Mouse (Mus musculus): ENCODE data around the gene Fcgrt. TPM values are rescaled to one million over a fixed set of nuclear protein-coding genes. Genes with fewer than 3 reads are reported as not detected.

Gene Fcgrt
- polyA plus RNA-seq, 1 experiment from 2014 or later, result 16.1 TPM

- DNase-seq (ENCODE audit: low spot score, missing footprints) (no peak), ATAC-seq (ENCODE audit: low FRiP score) (no peak)
- Histone ChIP-seq H3K4me1 (ENCODE audit: control insufficient read depth, insufficient read depth, low read length) (peaks cover 3% of the 10 kb centered on the region; the same call in 1 of the 2 replicates), H3K4me2 (no peak overlapping the region), H3K9ac (ENCODE audit: low read length) (no peak overlapping the region), H3K36me3 (ENCODE audit: control insufficient read depth, insufficient read depth, low read length) (no peaks in the 10 kb centered on the region; the same call in 1 of the 2 replicates), H3K9me3 (ENCODE audit: control insufficient read depth, low read length) (no peaks in the 10 kb centered on the region), H3K27me3 (ENCODE audit: control insufficient read depth, insufficient read depth, low read length) (no peaks in the 10 kb centered on the region), H3K4me3 (ENCODE audit: low read depth, low read length) (no peak overlapping the region), H3K27ac (ENCODE audit: low read depth, low read length) (no peak overlapping the region)
- WGBS, result 87% methylated on average over 13 of the region's 13 CpGs
Observed at GRCm38 (mm10) chr7:45144368-45145174, 40.9 kb upstream of the Fcgrt start.

GRCm38 (mm10) chr7:45141914-45142313, 38.3 kb upstream of the Fcgrt start:
- WGBS, result 94% methylated on average over 5 of the region's 5 CpGs

GRCm38 (mm10) chr7:45141319-45141718, 37.7 kb upstream of the Fcgrt start:
- Histone ChIP-seq H3K27ac (ENCODE audit: low read depth, low read length) (no peak overlapping the region), H3K4me1 (ENCODE audit: control insufficient read depth, insufficient read depth, low read length) (no peaks in the 10 kb centered on the region), H3K9me3 (ENCODE audit: control insufficient read depth, low read length) (no peaks in the 10 kb centered on the region), H3K9ac (ENCODE audit: low read length) (no peak overlapping the region), H3K27me3 (ENCODE audit: control insufficient read depth, insufficient read depth, low read length) (no peaks in the 10 kb centered on the region; the same call in 1 of the 2 replicates), H3K4me2 (no peak overlapping the region), H3K36me3 (ENCODE audit: control insufficient read depth, insufficient read depth, low read length) (no peaks in the 10 kb centered on the region; the same call in 1 of the 2 replicates), H3K4me3 (ENCODE audit: low read depth, low read length) (no peak overlapping the region)
- DNase-seq (ENCODE audit: low spot score, missing footprints) (no peak), ATAC-seq (ENCODE audit: low FRiP score) (no peak)
- WGBS, result 89% methylated on average over 3 of the region's 3 CpGs

More at GRCm38 (mm10) chr7:45141914-45142313, 38.3 kb upstream of the Fcgrt start:
- DNase-seq (ENCODE audit: low spot score, missing footprints) (no peak), ATAC-seq (ENCODE audit: low FRiP score) (no peak)
- no peak overlapping the region for H3K4me3 ChIP-seq (ENCODE audit: low read depth, low read length)
- H3K9ac ChIP-seq (ENCODE audit: low read length), result no peak overlapping the region
- no peaks in the 10 kb centered on the region; the same call in 1 of the 2 replicates for H3K36me3 ChIP-seq (ENCODE audit: control insufficient read depth, insufficient read depth, low read length)
- H3K4me2 ChIP-seq, result no peak overlapping the region
- H3K4me1 ChIP-seq (ENCODE audit: control insufficient read depth, insufficient read depth, low read length), result no peaks in the 10 kb centered on the region
- H3K27ac ChIP-seq (ENCODE audit: low read depth, low read length), result no peak overlapping the region
- no peaks in the 10 kb centered on the region for H3K9me3 ChIP-seq (ENCODE audit: control insufficient read depth, low read length)
- no peaks in the 10 kb centered on the region; the same call in 1 of the 2 replicates for H3K27me3 ChIP-seq (ENCODE audit: control insufficient read depth, insufficient read depth, low read length)

GRCm38 (mm10) chr7:45139904-45140723, 36.5 kb upstream of the Fcgrt start:
- H3K4me3 ChIP-seq (ENCODE audit: low read depth, low read length), result no peak overlapping the region
- no peaks in the 10 kb centered on the region for H3K4me1 ChIP-seq (ENCODE audit: control insufficient read depth, insufficient read depth, low read length)
- no peak overlapping the region for H3K4me2 ChIP-seq
- WGBS, result 80% methylated on average over 8 of the region's 8 CpGs
- ATAC-seq (ENCODE audit: low FRiP score), result no peak
- no peak overlapping the region for H3K27ac ChIP-seq (ENCODE audit: low read depth, low read length)
- no peak for DNase-seq (ENCODE audit: low spot score, missing footprints)
- no peak overlapping the region for H3K9ac ChIP-seq (ENCODE audit: low read length)
- H3K9me3 ChIP-seq (ENCODE audit: control insufficient read depth, low read length), result no peaks in the 10 kb centered on the region
- H3K27me3 ChIP-seq (ENCODE audit: control insufficient read depth, insufficient read depth, low read length), result peaks cover 7% of the 10 kb centered on the region; the same call in 1 of the 2 replicates
- no peaks in the 10 kb centered on the region; the same call in 1 of the 2 replicates for H3K36me3 ChIP-seq (ENCODE audit: control insufficient read depth, insufficient read depth, low read length)

GRCm38 (mm10) chr7:45138403-45138802, 34.8 kb upstream of the Fcgrt start:
- DNase-seq (ENCODE audit: low spot score, missing footprints) (no peak), ATAC-seq (ENCODE audit: low FRiP score) (no peak)
- Histone ChIP-seq H3K9me3 (ENCODE audit: control insufficient read depth, low read length) (no peaks in the 10 kb centered on the region), H3K4me3 (ENCODE audit: low read depth, low read length) (no peak overlapping the region), H3K27me3 (ENCODE audit: control insufficient read depth, insufficient read depth, low read length) (peaks cover 9% of the 10 kb centered on the region; the same call in 1 of the 2 replicates), H3K4me2 (no peak overlapping the region), H3K27ac (ENCODE audit: low read depth, low read length) (no peak overlapping the region), H3K9ac (ENCODE audit: low read length) (no peak overlapping the region), H3K4me1 (ENCODE audit: control insufficient read depth, insufficient read depth, low read length) (no peaks in the 10 kb centered on the region; the same call in 1 of the 2 replicates), H3K36me3 (ENCODE audit: control insufficient read depth, insufficient read depth, low read length) (no peaks in the 10 kb centered on the region; the same call in 1 of the 2 replicates)
- 90% methylated on average over 1 of the region's 1 CpGs for WGBS

GRCm38 (mm10) chr7:45137171-45138006, 33.7 kb upstream of the Fcgrt start:
- no peak for DNase-seq (ENCODE audit: low spot score, missing footprints)
- ATAC-seq (ENCODE audit: low FRiP score), result no peak
- no peak overlapping the region; the same call in 1 of the 2 replicates for H3K9ac ChIP-seq (ENCODE audit: low read length)
- peaks cover 9% of the 10 kb centered on the region; the same call in 1 of the 2 replicates for H3K27me3 ChIP-seq (ENCODE audit: control insufficient read depth, insufficient read depth, low read length)
- H3K36me3 ChIP-seq (ENCODE audit: control insufficient read depth, insufficient read depth, low read length), result no peaks in the 10 kb centered on the region
- H3K4me1 ChIP-seq (ENCODE audit: control insufficient read depth, insufficient read depth, low read length), result no peaks in the 10 kb centered on the region; the same call in 1 of the 2 replicates
- H3K4me2 ChIP-seq, result no peak overlapping the region
- no peak overlapping the region; the same call in 1 of the 2 replicates for H3K27ac ChIP-seq (ENCODE audit: low read depth, low read length)
- H3K4me3 ChIP-seq (ENCODE audit: low read depth, low read length), result no peak overlapping the region
- 83% methylated on average over 12 of the region's 12 CpGs for WGBS
- no peaks in the 10 kb centered on the region for H3K9me3 ChIP-seq (ENCODE audit: control insufficient read depth, low read length)

- Histone ChIP-seq H3K4me3 (ENCODE audit: low read depth, low read length) (peak within 1 kb of the TSS; percentile 46), H3K27me3 (ENCODE audit: control insufficient read depth, insufficient read depth, low read length) (peaks cover 9% of the 10 kb centered on the region; the same call in 1 of the 2 replicates), H3K27ac (ENCODE audit: low read depth, low read length) (no peak within 1 kb of the TSS; the same call in 1 of the 2 replicates), H3K9me3 (ENCODE audit: control insufficient read depth, low read length) (no peaks in the 10 kb centered on the region), H3K9ac (ENCODE audit: low read length) (peak within 1 kb of the TSS; percentile 59), H3K36me3 (ENCODE audit: control insufficient read depth, insufficient read depth, low read length) (no peaks in the 10 kb centered on the region), H3K4me1 (ENCODE audit: control insufficient read depth, insufficient read depth, low read length) (no peaks in the 10 kb centered on the region; the same call in 1 of the 2 replicates), H3K4me2 (peak within 1 kb of the TSS; percentile 69)
- DNase-seq (ENCODE audit: low spot score, missing footprints) (peak; percentile 99), ATAC-seq (ENCODE audit: low FRiP score) (peak; percentile 81)
- 6% methylated on average over 29 of the region's 29 CpGs for WGBS
Observed at GRCm38 (mm10) chr7:45135993-45136567, 32.4 kb upstream of the Fcgrt start, which contains the start of the genes Gm45713 and Flt3l. Gene Gm45713, minus strand, starts transcription at chr7:45136231. Gene Flt3l, minus strand, starts transcription at chr7:45136432.

GRCm38 (mm10) chr7:45135370-45135769, 31.7 kb upstream of the Fcgrt start:
- Histone ChIP-seq H3K9me3 (ENCODE audit: control insufficient read depth, low read length) (no peaks in the 10 kb centered on the region), H3K4me1 (ENCODE audit: control insufficient read depth, insufficient read depth, low read length) (no peaks in the 10 kb centered on the region; the same call in 1 of the 2 replicates), H3K27ac (ENCODE audit: low read depth, low read length) (no peak overlapping the region), H3K36me3 (ENCODE audit: control insufficient read depth, insufficient read depth, low read length) (no peaks in the 10 kb centered on the region), H3K4me2 (no peak overlapping the region), H3K27me3 (ENCODE audit: control insufficient read depth, insufficient read depth, low read length) (peaks cover 9% of the 10 kb centered on the region; the same call in 1 of the 2 replicates), H3K4me3 (ENCODE audit: low read depth, low read length) (no peak overlapping the region; the same call in 1 of the 2 replicates), H3K9ac (ENCODE audit: low read length) (no peak overlapping the region; the same call in 1 of the 2 replicates)
- no peak for DNase-seq (ENCODE audit: low spot score, missing footprints)
- WGBS, result 74% methylated on average over 3 of the region's 3 CpGs
- no peak for ATAC-seq (ENCODE audit: low FRiP score)

Measured in midbrain, embryonic 11.5 days (tissue).